Mouse (Mus musculus) urinary bladder, postnatal 10 days (tissue): ENCODE data around the gene Mapk8ip3.
A peak's percentile ranks its signal among the peaks of the same experiment; 100 is the strongest.

Experiments
- DNase-seq: peaks from one replicate; pipeline ENCODE4 v3.0.0; 2022; ENCODE audit warnings: low spot score

The Mapk8ip3 gene

DNA sequence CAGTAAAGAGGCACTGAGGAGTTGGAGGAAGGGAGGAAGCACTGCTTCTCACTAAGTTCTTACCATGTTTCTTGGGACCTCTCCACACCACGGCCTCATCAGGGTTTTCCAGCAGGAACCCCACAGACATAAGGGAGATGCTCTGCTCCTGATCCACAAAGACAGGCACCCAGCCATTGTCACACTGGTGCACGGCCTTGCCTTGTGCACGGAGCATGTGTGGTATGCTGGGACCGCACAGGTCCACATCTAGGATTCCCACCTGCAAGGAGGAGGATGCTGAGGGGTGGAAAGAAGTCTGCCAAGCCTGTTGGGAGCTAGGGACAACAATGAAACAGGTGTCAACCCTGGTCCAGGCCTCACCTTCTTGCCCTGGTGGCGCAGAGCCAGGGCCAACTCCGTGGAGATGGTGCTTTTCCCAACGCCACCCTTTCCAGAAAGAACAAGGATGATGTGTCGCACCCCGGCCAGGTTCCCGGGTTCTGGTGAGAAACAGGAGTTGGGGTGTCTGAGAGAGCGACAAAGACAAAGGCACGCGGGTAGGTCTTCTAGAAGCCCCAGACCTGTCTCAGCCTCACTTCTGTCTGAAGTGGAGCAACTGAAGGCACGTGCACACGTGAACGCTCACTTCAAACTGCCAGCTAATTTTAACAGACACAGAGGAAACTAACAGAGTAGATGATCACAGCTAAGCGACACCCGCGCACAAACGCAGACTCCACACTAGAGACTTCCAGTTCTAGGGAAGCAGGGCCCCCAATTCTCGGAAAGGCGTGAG lies 51.2 kb downstream of the Mapk8ip3 start:
- no peak for DNase-seq

DNA sequence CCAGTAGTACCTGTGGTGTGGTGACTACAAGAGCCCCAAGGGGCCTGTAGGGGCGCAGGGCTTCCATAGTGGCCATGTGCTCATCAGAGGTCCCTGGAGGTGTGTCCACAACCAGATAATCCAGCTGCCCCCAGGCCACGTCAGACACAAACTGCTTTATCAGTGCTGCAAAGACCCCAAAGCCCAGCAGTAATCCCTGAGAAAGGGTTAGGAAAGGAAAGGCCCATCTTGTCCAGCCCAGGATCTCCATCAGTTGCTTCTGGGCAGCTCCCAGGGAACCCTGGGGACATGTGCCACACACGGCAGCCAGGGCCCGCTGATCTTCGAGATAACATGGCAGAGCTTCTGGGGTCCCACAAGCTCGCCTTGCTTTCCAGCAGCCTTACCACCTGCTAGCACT lies 52.4 kb downstream of the Mapk8ip3 start:
- no peak for DNase-seq

DNA sequence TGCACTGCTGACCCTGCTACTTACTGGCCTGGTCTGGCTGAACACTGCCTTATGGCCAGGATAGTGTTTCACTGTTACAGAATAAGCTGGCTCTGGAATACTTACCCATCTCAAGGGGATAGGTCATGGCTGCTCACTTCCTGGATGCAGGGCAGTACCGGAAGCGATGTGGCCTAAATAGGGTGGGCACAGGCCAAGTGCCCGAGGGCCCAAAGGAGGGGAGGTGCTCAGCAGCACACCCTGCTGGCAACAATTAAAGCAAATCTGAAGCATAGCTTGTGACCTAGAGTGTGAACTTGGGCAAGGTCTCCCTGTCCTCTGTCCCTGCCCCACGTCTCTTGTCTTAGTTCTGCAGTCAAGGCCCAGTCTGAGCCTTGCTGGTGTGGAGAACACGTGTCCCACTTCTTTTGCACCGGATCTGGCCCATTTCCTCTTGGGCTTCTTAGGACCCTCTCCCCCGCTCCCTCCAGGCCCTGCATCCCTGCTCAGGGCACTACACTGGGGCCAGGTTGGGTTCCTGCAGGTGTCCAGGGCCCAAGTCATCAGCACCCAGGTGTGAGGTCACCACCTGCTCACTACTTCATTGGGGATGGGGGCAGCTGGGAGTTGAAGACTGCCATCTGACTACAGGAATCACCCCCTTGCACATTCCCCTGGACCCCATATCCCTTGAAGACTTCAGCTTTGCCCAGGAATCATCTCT lies 54.9 kb downstream of the Mapk8ip3 start:
- DNase-seq: no peak

DNA sequence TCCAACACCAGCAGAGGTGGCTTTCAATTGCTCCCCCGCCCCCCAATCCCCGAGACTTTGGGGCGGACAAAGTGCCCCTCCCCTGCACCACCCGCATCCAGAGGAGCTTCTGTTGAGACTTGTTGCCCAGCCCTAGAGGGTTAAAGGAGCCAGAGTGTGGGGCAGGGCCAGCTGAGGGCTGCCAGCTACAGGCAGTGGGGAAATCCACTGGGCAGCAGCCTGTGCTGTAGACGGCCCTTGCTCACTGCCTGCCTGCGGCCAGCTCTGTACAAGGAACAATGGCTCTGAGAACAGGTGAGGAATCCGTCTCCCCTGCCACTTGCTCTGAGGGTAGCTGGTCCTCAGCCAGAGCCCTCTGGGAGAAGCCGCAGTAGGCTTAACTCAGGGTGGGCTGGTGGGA lies 58.2 kb downstream of the Mapk8ip3 start:
- no peak for DNase-seq

DNA sequence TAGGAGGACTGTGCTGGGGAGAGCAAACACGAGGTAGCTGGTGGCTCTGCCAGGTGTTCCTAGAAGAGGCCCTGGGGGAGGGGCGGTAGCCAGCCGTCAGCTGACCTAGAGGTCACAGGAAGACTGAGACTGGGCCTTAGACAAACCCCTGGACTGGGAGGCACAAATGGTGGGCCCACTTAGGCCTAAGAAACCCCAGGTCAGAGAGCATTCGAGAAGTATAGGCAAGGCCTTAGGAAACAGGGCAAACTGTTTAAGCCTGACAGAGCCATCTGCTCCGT lies 58.7 kb downstream of the Mapk8ip3 start:
- DNase-seq: no peak

DNA sequence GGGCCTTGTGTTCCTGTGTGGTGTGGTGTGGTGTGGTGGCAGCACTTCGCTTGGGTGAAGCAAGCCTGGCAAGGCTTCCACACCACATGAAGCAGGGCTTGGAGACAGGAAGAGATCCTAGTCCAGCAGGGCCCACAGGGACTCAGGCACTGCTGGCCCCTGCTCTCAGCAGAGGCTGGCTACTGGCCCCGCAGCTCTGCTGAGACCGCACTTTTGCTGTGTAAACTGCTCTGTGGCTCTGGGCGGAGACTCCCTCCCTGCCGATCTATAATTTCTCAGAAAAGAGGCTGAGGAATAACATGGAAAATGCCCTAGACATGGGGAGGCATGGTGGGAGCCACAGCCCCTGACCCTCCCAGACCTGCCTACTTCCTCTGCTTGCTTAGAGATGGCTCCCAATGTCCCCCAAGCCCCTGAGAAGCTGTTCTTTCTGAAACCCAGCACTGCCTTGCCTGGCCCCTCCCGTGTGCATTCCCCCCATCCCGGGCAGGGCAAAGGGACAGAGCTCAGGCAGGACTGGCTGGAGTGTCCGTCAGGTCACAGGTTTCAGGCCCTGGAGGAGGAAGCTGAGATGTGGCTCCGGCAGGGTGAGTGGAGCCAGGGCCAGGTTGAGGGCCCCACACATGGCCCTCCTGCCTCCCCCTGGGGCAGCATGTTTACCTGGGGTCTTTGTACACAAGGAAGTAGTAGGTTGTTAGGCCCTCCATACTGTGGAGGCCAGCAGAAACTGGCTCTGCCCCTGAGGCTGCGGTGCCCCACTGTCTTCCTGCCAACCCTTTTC lies 59.3 kb downstream of the Mapk8ip3 start:
- DNase-seq: no peak

DNA sequence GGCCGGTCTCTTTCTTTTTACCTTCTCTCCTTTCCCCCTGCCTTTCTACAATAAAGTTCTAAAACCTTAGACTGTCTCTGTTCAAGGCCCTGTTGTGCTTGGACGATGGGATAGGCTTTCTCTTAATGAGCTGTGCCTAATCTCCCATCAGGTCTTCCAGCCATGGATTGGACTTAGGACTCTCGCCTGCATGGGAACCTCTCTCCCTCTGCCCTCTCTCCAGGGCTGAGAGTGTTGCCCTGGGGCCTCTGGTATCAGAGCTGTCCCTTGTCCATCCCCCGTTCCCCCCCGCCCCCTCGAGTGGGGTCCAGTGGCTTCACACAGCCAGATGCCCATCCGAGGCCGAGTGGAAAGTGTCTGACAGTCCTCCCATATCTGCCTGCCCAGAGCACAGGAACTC lies 61.8 kb downstream of the Mapk8ip3 start:
- DNase-seq: no peak

DNA sequence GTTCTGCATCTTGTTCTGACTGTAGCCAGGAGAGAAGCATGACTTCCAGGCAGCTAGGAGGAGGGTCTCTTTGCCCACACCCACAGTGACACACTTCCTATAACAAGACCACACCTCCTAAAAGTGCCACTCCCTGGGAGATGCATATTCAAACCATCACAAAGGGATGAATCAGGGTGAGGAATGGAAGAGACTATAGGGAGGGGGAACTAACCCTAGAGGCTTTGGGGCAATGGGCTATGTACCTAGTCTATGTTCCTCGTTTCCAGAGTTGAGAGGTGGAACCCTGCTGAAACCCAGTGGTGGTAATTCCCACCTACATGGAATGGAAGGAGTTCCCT lies 62.4 kb downstream of the Mapk8ip3 start:
- DNase-seq: no peak

DNA sequence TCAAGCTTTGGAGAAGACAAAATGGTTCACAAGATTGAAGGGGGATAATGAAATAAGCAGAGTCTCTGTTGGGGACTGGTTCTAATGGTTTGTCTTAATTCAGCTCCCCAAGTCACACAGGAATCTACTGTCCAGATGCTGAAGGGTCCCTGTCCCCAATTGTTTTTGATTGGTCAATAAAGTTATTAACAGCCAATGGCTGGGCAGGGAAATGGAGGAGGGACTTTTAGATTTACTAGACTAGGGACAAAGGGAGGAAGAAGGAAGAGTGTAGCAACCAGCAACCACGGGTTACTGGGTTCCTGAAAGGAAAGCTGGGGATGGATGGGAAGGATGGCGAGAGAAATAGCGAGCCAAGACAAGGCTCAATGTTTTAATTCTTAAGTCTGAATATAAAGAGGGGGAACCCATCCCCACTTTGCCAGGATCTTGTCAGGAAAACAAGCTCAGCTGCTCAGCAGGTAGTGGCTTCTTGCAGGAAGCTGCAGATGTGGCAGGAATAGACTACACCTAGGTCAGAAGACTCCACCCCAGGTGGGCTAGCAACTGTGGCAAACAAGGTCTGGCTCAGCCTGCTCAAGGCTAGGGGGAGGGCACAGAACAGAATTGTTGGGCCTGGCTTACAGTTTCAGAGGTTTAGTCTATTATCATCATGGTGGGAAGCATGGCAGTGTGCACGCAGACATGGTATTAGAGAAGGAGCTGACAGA lies 62.9 kb downstream of the Mapk8ip3 start:
- DNase-seq: no peak

DNA sequence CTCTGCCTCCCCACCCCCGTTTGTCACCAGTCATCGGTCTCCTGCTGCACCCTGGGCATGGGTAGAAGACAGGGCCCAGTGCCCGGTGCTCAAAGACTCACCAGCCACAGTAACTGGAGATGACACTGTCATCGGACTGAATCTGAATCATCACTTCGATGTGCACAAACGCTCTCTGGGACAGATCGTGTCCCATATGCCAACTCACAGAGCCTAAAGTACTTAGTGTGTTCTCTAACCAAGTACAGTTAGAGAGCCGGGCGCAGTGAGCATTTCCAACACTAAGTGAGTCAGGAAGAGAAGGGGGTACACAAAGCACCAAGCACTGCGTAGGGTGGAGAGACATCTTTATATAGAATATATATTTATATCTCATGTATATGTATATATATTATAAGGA lies 68.9 kb downstream of the Mapk8ip3 start:
- no peak for DNase-seq

DNA sequence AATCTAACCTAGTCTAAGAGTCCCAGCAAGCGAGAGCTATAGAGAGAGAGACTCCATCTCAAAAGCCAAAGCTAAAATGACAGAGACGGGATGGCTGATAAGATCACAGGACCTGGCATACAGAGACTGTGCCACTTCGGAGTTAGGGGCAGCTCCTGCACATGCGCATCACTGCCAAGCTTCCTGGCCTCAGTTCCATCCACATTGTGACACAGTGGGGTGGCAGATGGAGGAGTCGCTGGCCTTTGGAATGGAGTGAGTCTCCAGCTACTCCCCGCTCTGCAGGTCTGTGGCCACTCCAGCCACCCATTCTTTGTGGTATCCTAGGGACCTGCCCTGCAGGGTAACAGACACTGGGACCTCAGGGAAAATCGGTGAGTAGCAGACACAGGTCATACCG lies 71.0 kb downstream of the Mapk8ip3 start, which contains the start of gene Igfals:
Igfals (plus strand) TSS at position 222 of the 400 bp plus-strand sequence.
- DNase-seq: no peak

DNA sequence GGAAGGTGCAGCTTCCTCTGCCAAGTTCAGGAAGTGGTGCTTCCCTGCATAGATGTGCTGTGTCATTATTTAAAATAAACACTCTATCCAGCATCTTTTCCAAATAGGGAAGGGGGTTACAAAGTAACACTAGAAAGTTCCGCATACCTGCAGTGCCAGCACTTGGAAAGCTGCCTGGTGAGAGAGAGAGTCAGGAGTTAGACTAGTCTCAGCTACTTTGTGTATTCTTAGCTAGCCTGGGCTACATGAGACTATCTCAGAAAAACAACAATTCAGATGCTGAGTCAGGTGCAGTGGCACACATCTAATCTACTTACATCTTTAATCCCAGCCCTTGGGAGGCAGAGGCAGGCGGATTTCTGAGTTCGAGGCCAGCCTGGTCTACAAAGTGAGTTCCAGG lies 75.0 kb downstream of the Mapk8ip3 start:
- no peak for DNase-seq

DNA sequence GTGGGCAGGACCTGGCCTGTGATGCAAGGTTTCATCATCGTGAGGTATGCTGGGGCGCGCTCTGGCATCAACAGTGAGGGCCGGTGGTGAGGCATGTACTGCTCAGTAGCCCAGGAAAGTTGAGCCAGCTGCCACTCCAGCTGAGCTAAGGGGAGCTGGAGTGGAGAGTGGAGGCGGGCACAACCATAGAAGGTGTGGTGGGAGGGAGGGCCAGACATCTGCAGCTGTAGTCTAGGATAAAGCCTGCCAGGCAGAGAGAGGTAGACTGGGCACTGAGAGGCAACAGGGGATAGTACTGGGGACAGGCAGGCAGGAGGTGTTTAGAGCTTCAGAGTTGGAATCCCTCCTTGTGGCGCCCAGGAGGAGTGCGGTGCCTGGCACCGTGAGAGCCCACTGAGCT lies 76.7 kb downstream of the Mapk8ip3 start:
- DNase-seq: no peak

DNA sequence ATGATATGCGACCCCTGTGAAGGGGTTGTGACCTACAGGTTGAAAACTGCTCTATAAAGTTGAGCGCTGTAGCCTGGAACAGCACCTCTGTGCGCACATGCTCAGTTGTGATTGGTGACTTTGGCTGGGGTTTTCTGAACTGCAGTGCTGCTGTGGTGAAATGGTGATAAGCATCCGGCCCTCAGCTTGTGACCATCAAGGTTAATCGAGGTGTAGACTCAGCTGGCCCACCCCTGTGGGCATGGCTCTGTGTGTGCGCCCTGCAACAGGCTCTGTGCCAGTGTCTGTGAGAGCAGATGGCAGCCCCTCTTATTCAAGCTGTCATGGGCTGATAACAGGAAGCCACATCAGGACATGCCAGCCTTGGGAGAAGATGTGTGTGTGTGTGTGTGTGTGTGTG lies 77.8 kb downstream of the Mapk8ip3 start:
- DNase-seq: no peak

DNA sequence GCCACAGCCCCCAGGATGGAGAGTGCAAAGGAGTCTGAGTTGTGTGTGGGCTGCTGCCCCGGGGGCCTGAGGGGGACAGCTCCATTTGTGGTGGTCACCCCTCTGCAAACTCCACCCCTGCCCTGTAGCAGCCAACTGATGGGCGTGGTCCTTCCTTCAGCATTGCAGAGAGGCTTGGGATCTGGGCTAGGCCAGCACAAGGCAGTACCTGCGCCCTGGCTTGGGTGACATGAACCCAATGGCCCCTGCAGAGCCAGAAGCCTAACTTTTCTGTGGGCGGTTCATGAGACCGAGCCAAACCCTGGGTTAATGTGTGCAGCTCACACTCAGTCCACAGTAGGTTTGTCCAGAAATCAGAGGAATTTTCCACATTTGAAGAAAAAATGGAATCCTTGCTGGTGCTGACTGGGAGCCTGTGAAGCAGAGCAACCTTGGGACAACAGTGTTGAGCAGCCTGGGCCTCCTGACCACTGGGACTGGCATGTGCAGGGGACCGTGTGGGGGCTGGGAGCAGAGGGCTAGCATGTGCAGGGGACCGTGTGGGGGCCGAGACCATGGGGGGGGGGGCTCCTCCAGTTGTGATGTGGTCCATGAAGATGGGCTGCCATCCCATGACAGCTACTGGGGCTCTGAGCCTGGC lies 78.8 kb downstream of the Mapk8ip3 start:
- no peak for DNase-seq

DNA sequence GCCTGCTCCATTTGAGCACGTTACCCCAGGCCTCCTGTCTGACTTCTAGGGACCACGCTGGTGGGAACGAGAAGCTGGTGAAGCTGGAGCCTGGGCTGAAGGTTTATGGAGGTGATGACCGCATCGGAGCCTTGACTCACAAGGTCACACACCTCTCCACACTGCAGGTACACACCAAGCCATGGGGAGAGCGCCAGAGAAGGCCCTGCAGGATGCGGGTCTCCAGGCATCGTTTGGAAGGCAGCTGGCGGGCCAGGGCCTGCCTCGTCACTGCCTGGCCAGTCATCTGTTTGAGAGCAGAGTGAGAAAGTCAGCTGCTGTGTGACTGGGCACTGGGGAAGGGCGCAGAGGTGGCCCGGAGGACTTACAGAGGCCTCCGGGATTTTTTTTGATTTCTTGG lies 80.2 kb downstream of the Mapk8ip3 start:
- no peak for DNase-seq

DNA sequence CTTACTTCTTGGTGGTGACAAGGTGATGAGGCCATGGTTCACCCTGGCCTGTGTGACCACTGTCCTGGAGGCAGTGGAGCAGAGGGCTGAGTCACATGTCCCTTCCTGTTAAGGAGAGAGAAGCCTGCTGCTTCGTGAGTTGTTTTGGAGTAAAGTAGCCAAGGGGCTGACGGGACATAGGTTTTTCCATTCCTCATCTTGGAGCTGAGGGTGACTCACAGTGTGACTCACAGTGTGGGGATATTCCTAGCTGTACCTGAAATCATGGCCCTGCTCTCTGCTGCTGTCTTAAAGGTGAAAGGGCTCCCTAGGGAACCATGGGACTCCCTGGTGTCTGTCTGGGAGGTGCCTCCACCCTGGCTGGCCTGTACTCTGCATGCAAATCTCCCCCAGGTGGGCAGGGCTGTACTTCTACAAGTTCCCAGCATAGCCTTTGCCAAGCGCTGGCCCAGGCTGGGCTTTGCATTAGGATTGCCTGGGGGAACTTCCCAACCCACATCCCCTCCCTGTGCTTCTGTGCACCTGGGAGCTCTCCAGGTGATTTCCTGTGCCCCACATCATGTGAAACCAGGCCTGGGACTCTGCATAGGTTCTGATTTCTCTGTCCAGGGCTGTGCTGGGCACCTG lies 80.8 kb downstream of the Mapk8ip3 start:
- DNase-seq: no peak

DNA sequence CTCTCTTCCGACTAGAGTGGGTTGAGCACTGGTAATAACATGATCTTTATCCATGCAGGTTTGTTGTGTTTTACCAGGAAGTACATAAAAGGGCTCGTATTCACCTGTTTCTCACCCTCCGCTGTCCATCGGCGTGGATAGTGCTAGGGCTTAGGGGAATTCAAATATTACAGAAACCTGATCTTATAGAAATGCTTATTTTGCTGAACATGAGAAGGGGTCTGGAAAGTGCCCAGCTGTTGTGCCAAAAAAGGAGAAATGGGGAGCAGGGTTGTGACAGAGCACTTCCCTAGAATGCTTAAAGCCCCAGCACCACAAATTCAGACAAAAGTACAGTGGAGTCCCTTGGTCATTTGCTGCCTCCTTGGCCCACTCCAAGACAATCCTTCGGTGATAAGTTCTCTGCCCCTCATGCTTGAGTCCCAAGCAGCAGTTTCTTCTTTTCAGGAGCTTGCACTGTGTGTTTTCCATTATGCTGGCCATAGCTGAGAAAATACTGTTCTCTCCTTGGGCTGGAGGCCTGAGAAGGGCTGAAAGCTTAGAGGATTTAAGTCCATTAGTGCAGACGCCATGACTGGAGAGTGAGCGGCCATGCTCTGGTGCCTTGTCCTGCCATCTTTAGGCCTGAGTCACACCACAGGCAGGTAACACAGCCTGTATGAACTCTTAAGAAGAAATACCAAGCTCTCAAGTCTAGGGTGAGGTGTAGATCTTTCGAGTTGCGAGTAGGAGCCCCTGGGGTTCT lies 85.2 kb downstream of the Mapk8ip3 start:
- no peak for DNase-seq

DNA sequence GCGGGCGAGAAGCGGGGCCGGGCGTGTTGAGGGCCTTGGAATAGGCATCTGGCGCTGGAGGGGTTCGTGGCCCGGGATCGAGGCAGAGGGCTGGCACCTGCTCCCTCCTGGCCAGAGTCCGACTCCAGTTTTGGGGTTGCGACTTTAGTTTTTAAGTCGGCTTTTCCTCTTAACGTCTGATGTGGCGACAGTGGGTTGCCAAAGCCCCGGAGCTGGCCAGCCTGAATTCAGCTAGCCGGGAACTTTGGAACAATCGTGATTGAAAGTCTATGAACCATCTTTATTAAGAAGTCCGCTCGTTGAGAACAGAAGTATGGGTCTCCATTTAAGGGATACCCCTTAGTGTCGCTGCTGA lies 86.0 kb downstream of the Mapk8ip3 start:
- DNase-seq: no peak

DNA sequence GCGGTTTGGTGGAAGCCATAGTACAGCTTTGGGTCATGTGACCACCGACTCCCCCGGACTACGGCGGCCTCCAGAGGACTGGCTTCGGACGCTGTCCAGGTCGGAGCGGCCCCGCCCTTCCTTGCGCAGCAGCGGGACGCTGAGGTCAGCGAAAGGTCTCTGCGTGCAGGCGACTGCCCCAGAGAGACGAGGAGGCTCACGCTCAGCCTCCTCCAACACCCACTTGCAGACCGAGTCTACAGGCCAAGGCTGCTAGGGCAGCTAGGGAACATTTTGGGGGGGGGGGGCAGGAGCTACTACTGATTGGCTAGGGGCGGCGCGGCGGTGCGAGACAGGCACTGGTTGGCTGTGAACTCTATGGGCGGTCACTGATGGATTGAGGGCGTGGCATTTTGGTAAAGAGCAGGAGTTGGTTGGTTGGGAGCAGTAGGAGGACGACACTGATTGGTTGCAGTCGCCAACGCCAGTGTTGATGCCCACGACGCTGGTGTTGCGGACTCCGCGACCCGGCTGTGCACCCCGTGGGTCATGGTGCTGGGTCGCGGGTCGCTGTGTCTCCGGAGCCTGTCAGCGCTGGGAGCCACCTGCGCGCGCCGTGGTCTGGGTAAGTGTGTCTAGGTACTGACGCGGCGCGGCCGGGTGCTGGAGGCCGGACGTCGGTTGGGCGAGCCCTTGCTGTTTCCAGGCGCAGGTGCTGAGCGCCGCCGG lies 86.6 kb downstream of the Mapk8ip3 start, which contains the start of gene Fahd1:
Fahd1 (minus strand) TSS at position 300 of the 708 bp plus-strand sequence.
- DNase-seq: peak; percentile 75
